Mouse (Mus musculus): ENCODE data around the gene Tyrobp.

The Tyrobp gene

GRCm38 (mm10) chr7:30429327-30429726, 15.8 kb downstream of the Tyrobp start:
- no peak for DNase-seq

- DNase-seq = no peak
These were observed 16.6 kb downstream of the Tyrobp start for GRCm38 (mm10) chr7:30430191-30430590.

- DNase-seq = peak; percentile 82
These were observed 18.2 kb downstream of the Tyrobp start for GRCm38 (mm10) chr7:30431793-30432192.

GRCm38 (mm10) chr7:30434238-30434637, 20.7 kb downstream of the Tyrobp start:
- DNase-seq = peak; percentile 76

- no peak for DNase-seq
These were observed 21.1 kb downstream of the Tyrobp start for GRCm38 (mm10) chr7:30434701-30435100.

- no peak for DNase-seq
These were observed 21.6 kb downstream of the Tyrobp start for GRCm38 (mm10) chr7:30435156-30435555.

GRCm38 (mm10) chr7:30436879-30437278, 23.3 kb downstream of the Tyrobp start:
- DNase-seq = peak; percentile 51

GRCm38 (mm10) chr7:30439734-30440133, 26.2 kb downstream of the Tyrobp start:
- DNase-seq = no peak

- DNase-seq = peak; percentile 78
These were observed 27.1 kb downstream of the Tyrobp start for GRCm38 (mm10) chr7:30440697-30441096.

DNA sequence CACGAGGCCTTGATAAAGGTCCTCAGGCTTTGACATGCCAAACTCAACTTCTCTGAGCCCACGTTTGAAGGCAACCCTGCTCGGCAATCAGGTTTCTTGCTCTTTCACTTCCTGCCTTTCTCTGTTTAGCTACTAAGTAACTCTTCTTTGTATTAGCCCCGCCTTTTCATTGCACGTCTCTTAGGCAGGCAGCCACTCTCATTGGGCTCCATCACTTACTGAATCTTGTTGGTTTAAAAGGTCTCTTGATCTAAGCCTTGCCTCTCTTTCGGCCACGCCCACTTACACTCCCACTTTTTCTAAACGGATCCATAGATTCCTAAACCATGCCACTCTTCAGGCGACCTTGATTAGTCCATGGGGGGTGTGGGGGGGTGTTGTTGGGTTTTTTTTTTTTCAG, 30.1 kb downstream of the Tyrobp start:
- no peak for DNase-seq

DNA sequence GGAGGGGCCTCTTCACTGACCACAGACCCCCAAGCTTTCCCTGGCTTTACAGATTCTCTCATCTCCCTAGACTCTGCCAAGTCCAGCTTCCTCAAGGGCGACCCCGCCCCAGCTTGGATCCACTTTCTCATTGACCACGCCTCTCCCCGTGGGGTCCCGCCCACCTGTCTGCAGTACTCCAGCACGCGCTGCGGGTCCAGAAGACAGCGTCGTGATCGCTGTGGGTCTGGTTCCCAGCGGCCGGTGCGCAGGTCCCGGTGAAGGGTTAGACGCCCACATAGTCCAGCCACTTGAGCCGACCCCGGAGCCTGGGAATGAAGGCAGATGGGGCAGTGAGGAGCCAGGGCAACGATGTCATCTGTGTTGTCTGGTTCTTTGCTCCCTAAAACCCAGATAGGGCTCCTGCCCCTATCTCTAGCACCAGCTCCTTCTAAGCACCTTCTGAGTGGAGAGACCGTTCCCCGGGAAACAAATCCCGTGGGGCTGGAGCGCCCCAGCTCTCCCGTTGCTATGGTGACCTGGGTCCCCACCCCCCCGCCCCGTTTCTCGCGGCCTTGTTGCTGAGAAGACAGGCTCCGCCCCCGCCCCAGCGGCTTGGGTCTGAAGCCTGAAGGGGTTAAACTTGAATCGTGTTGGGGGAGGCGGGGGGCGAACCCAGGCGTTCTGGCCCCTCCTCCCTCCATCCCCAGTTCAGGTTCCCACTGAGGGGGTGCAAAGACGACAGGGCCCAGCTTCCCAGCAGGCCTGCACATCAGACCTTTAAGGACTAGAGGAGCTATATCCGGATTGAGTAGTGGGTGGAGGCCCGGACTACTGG, 30.8 kb downstream of the Tyrobp start:
- DNase-seq = peak; percentile 53

GRCm38 (mm10) chr7:30444971-30445751, 31.6 kb downstream of the Tyrobp start, which contains the start of gene Aplp1:
Gene Aplp1, minus strand, starts transcription at chr7:30445535.
- peak; percentile 73 for DNase-seq

- DNase-seq = no peak
These were observed 36.7 kb downstream of the Tyrobp start for GRCm38 (mm10) chr7:30450241-30450640.

- peak; percentile 25 for DNase-seq
These were observed 39.8 kb downstream of the Tyrobp start for GRCm38 (mm10) chr7:30453327-30453726.

- peak; percentile 76 for DNase-seq
These were observed 40.2 kb downstream of the Tyrobp start for GRCm38 (mm10) chr7:30453766-30454165.

GRCm38 (mm10) chr7:30454259-30454658, 40.7 kb downstream of the Tyrobp start:
- no peak for DNase-seq

- DNase-seq = no peak
These were observed 42.9 kb downstream of the Tyrobp start for GRCm38 (mm10) chr7:30456487-30456886.

DNA sequence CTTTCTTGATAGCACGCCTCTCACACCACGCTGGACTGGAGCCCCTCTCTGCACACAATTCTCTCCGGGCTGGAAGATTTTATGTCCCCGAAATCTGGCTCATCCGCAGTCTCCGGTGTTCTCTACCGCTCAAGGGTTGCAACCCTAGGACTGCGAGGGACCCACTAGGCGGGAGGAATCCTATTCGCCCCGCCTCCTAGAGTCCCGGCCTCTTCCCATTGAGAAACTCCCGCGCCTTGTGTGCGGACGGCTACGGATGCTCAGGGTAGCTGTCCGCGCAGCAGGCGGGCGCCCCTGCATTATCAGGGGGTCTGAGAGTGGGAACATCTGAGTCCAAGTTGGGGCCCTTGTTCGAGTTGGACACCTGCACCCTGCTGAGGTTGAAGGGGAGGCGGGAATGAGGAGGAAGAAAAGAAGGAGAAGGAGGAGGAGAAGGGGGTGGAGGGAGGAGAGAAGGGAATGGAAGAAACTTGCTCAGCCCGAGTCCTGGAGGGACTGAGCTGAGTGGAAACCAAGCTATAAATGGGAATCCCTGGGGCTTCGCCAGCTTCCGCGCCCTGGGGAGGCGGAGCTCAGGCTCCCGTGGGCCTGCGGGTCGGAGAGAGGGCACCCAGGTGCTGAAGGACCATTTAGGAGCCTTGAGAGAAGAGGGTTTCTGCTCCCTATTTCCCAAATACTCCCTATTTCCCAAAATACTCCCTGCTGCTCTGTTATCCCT, 43.5 kb downstream of the Tyrobp start:
- no peak for DNase-seq

DNA sequence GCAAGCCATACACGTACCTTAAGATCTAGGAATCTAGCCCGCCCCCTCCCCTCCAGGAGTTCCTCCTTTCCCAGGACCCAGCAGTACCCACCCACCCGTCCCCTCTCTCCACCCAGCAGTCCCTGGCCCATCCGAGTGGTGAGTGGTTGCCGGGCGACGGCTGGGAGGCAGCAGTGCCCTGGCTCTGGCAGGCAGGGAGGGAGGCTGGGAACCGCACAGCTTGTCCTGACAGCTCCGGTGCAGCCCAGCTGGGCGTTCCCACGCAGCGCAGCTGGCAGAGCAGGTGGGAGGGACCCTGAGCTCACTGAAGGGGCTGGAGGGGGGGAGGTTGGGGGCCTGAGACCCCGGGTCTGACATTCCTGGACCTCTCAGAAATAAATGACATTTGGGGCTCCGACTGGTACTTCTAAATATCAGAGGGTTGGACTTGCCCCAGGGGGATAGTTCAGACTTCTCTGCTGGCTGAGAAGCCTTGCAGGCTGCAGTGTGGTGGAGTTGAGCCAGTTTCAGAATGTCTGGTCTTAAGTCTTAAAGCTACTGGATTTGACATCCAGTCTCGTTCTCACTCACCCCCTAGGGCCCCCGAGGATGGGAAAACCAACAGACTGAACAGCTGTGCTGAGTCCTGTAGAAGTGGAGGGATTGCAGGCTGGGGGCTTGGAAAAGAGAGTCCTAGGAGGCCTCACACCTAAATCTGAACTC, 44.2 kb downstream of the Tyrobp start, which contains the start of the genes Kirrel2 and Nphs1:
Kirrel2 (minus strand) TSS at position 62 of the 702 bp plus-strand sequence.
Nphs1 (plus strand) TSS at position 687 of the 702 bp plus-strand sequence.
- DNase-seq = no peak

DNA sequence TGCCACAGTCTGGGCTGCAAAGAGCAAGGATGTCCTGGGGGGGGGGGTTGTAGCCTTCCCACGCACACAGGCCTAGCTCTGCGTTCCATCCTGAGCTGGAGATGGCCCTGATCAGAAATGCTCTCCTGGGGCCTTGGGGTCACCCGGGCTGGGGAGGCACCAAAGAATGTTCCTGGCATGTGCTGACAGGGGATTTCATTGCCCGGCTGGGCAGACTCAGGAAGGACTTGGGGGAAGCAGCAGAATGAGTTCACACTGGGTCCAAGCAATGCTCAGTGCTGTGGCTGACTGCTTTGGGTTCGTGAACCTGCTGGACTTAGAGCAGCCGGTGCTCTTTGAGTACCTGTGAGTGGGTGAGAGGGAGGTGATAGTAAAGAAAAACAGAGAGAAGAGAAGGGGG, 45.9 kb downstream of the Tyrobp start:
- no peak for DNase-seq

GRCm38 (mm10) chr7:30463568-30463967, 50.0 kb downstream of the Tyrobp start:
- DNase-seq = no peak

GRCm38 (mm10) chr7:30463996-30464395, 50.4 kb downstream of the Tyrobp start:
- DNase-seq = no peak
